Mouse (Mus musculus) small intestine, adult 2 months (tissue): ENCODE measurements around the gene Pik3r2.

Experiments
- CTCF ChIP-seq: fragments of 200-500 bp; IDR thresholded peaks from 2 replicates; pipeline ENCODE4 v1.5.1; 2012; ENCODE audit warnings: low read depth, mild to moderate bottlenecking, control low read depth, inconsistent platforms, low read length, moderate library complexity, mixed read lengths; ENCODE audit not compliant: insufficient replicate concordance, insufficient read length; ENCODE audit errors: extremely low read depth
- POLR2A ChIP-seq: fragments of 200-500 bp; IDR thresholded peaks from 2 replicates; pipeline ENCODE4 v1.6.1; 2012; ENCODE audit warnings: low read depth, mild to moderate bottlenecking, control low read depth, inconsistent platforms, low read length, moderate library complexity

- no peak for TF ChIP-seq POLR2A
- no peak for TF ChIP-seq CTCF
These were observed 47.3 kb upstream of the Pik3r2 start for GRCm38 (mm10) chr8:70823802-70824201.
